Mouse (Mus musculus): ENCODE measurements at regions not wholly inside any gene's neighbourhood (a gene's known extent, or its start where the extent isn't known, plus 50 kb on each side); places are given as distances from the start of the nearest gene placed in this dataset.

DNA sequence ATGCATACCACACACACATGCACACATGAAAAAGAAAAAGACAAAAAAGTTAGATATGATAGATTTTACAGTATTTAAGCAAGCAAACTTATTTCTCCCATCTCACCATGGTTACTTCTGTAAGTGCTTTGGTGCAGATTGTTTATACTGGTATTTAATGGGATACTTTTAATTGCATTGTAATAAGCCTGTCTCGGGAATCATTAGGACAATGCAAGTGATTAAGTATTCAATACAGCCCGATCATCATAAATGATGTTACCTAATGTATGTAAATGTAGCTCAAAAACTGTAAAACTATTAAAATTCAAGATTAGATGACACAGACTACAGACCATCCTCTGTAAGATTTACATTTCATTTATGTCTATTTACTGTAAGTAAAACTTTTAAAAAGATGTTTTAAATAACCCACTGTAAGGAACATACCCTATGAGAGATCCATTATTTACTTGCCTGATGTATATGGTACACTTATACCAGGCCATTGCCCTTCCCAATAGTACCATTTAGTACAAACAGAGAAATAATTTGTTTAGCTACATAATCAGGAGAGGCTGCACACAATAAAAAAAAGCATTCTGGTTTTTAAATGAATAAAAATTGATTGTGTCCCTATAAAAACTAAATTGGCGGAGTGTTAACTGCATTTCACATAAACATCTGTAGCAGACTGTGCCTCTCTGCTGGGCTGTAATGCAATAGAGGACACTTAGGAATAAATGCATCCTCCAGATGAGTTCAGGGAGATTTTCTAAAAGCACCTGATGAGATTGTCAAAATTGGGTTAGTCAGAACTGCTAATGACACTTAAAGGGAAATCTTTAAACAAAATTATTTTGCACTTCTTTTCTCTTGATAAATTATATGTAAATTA, 1722.9 kb downstream of the 4930444P10Rik start:
- no peaks in the 10 kb centered on the region for H3K4me1 ChIP-seq
- WGBS = 87% methylated on average over 3 of the region's 3 CpGs
- H3K27me3 ChIP-seq (replicated peaks) = no peaks in the 10 kb centered on the region
- H3K4me3 ChIP-seq (replicated peaks) = no peak overlapping the region
- H3K36me3 ChIP-seq = no peaks in the 10 kb centered on the region
- no peak overlapping the region for H3K27ac ChIP-seq
- no peak overlapping the region for H3K4me2 ChIP-seq
- no peak for ATAC-seq (ENCODE audit: insufficient read depth, low FRiP score, low read depth)
- no peak overlapping the region for H3K9ac ChIP-seq
- H3K9me3 ChIP-seq = no peaks in the 10 kb centered on the region

- no peaks in the 10 kb centered on the region for H3K4me1 ChIP-seq
- WGBS = 47% methylated on average over 2 of the region's 2 CpGs
- no peak overlapping the region for H3K4me3 ChIP-seq (replicated peaks)
- no peaks in the 10 kb centered on the region for H3K36me3 ChIP-seq
- no peak for ATAC-seq (ENCODE audit: insufficient read depth, low FRiP score, low read depth)
- no peak overlapping the region for H3K27ac ChIP-seq
- no peaks in the 10 kb centered on the region for H3K9me3 ChIP-seq
- H3K27me3 ChIP-seq (replicated peaks) = no peaks in the 10 kb centered on the region
- no peak overlapping the region for H3K4me2 ChIP-seq
- H3K9ac ChIP-seq = no peak overlapping the region
Measured at GRCm38 (mm10) chr1:14359998-14360640, 1733.0 kb downstream of the 4930444P10Rik start.
